Mouse (Mus musculus): ENCODE measurements at regions not wholly inside any gene's neighbourhood (a gene's known extent, or its start where the extent isn't known, plus 50 kb on each side); places are given as distances from the start of the nearest gene placed in this dataset.

DNA sequence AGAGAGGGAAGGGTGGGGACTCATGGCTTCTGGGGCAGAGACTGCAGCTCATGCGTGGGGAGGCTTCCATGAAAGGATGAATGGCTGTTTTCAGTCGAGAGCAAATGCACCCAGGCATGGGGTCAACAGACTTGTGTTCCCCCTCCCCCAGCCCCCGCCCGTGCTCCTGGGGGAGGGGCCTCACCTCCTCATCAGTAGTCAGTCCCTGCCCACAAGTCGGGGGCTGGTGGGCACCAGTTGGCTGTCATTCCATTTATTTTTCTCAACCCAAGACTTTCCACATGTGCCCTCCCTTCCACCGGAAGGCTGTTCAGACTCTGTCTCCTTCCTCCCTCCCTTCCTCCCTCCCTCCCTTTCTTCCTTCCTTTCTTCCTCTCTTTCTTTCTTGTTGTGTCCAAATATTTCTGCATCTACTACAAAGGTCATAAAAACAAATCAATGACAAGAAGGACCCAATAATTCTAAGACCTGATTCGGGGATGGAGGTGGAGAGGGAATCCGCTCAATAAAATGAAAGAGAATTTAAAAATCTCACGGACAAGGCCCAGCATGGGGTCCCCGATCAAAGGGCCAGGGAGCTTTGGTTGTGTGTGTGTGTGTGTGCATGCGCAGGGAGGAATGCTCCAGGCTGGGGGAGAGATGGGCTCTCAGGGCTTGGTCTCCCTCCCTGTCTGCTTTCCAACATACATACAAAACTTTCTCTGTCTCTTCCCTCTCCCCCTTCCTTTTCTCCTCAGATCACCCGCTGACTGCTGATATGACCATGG lies 57.7 kb downstream of the Rpl14 start:
- Histone ChIP-seq H3K4me1 (no peaks in the 10 kb centered on the region), H3K4me2 (no peak overlapping the region), H3K27me3 (no peaks in the 10 kb centered on the region), H3K9ac (no peak overlapping the region), H3K36me3 (no peaks in the 10 kb centered on the region), H3K9me3 (no peaks in the 10 kb centered on the region), H3K27ac (no peak overlapping the region), H3K4me3 (no peak overlapping the region)
- no peak for ATAC-seq (ENCODE audit: borderline replicate concordance, extremely low read depth, low FRiP score, low TSS enrichment)
- 62% methylated on average over 12 of the region's 12 CpGs for WGBS

DNA sequence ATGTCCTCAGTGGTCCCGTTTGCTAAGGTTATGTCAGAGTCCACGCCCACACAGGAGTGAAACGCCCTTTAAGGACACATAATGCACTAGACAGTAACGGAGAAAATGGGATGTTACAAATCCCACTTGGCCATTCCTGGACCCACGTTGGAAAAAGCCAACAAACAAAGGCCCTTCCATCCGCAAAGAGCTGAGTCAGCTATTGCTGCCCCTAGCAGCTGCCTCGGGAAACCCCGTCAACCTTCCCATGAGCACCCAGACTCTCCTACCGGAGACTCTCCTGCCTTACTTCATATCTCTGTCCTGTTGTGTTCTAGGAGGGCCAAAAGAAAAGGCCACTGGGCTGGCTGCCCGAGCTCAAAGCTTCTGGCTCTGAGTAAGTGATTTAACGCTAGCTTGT lies 58.4 kb downstream of the Rpl14 start:
- 76% methylated on average over 11 of the region's 11 CpGs for WGBS
- no peak overlapping the region for H3K9ac ChIP-seq
- no peaks in the 10 kb centered on the region for H3K27me3 ChIP-seq
- no peak overlapping the region for H3K27ac ChIP-seq
- no peaks in the 10 kb centered on the region for H3K9me3 ChIP-seq
- H3K4me2 ChIP-seq = no peak overlapping the region
- ATAC-seq (ENCODE audit: borderline replicate concordance, extremely low read depth, low FRiP score, low TSS enrichment) = no peak
- no peaks in the 10 kb centered on the region for H3K36me3 ChIP-seq
- no peak overlapping the region for H3K4me3 ChIP-seq
- H3K4me1 ChIP-seq = no peaks in the 10 kb centered on the region

DNA sequence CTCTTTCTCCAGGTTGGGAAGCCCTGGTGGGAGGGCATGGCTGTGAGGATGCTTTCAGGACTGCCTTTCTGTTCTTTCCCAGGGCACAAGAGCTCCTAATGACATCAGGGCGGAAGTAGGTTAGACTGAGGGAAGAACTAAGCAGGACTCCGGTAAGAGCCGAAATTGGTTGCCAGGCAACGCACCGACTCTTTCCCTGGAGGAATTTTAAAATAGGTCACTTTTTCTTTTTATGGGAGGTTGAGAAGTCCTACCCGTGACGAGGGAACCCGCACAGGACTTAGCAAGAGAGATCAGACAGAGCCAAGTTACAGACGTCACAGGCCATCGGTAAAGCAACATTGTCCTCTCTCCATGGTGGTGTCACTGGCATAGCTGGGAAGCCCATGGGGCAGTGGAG lies 61.6 kb downstream of the Rpl14 start:
- Histone ChIP-seq H3K27me3 (no peaks in the 10 kb centered on the region), H3K9ac (no peak overlapping the region), H3K27ac (no peak overlapping the region), H3K4me2 (no peak overlapping the region), H3K36me3 (no peaks in the 10 kb centered on the region), H3K4me3 (no peak overlapping the region), H3K9me3 (no peaks in the 10 kb centered on the region), H3K4me1 (no peaks in the 10 kb centered on the region)
- no peak for ATAC-seq (ENCODE audit: borderline replicate concordance, extremely low read depth, low FRiP score, low TSS enrichment)
- WGBS = 85% methylated on average over 10 of the region's 10 CpGs

DNA sequence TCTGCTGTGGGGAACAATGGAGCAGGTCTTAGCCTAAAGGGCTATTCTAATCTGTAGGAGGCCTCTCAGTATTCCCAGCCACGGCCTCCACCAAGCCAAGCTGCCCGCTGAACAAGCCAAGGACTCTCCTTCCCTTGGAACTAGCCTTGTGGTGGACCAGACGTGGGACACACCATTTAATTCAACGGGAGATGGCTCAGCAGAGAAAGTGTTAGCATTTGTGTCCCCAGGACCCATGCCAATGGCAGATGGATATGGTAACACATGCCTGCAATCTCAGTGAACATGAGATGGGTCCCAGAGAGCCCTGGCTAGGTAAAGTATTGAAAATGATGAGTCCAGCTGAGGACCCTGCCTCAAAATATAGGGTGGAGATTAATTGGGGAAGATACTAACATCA lies 71.4 kb downstream of the Rpl14 start:
- Histone ChIP-seq H3K9me3 (no peaks in the 10 kb centered on the region), H3K27me3 (no peaks in the 10 kb centered on the region), H3K4me3 (no peak overlapping the region), H3K4me2 (no peak overlapping the region), H3K9ac (no peak overlapping the region), H3K4me1 (no peaks in the 10 kb centered on the region), H3K36me3 (no peaks in the 10 kb centered on the region), H3K27ac (no peak overlapping the region)
- 82% methylated on average over 4 of the region's 4 CpGs for WGBS
- no peak for ATAC-seq (ENCODE audit: borderline replicate concordance, extremely low read depth, low FRiP score, low TSS enrichment)

DNA sequence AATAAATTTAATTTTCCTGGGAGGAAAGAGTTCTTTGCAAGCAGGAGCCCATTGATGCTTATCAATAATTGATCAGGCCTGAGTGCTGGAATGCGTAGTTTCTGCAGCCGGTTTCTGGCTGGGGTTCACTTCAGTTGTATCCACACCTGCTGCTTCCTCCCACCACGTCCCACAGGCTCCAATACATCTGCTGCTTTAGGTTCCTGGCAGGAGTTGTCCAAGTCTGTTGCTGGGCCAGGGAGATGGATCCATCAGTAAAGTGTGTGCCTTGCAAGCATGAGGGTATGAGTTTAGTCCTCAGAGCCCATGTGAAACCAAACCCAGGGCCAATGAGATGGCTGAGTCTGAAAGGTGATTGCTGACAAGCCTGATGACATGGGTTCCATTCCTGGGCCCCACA lies 72.1 kb downstream of the Rpl14 start:
- Histone ChIP-seq H3K9me3 (no peaks in the 10 kb centered on the region), H3K4me1 (no peaks in the 10 kb centered on the region), H3K36me3 (no peaks in the 10 kb centered on the region), H3K4me2 (no peak overlapping the region), H3K27me3 (no peaks in the 10 kb centered on the region), H3K4me3 (no peak overlapping the region), H3K9ac (no peak overlapping the region), H3K27ac (no peak overlapping the region)
- no peak for ATAC-seq (ENCODE audit: borderline replicate concordance, extremely low read depth, low FRiP score, low TSS enrichment)
- WGBS = 69% methylated on average over 3 of the region's 3 CpGs

DNA sequence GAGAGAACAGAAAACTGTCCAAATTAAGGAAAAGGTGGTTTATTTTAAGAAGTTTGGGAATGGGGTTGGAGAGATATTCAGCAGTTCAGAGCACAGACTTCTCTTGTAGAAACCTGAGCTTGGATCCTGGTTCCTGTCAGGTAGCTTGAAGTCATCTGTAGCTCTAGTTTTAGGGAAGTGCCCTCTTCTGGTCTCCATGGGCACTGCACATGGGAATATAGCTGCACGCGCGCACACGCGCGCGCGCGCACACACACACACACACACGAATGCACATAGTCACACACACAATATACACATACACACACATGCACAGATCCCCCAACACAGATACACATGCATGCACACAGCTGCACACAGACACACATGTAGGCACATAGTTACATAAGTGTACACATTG lies 74.5 kb downstream of the Rpl14 start:
- no peak overlapping the region for H3K4me2 ChIP-seq
- H3K4me3 ChIP-seq = no peak overlapping the region
- H3K27ac ChIP-seq = no peak overlapping the region
- H3K9me3 ChIP-seq = no peaks in the 10 kb centered on the region
- H3K36me3 ChIP-seq = no peaks in the 10 kb centered on the region
- ATAC-seq (ENCODE audit: borderline replicate concordance, extremely low read depth, low FRiP score, low TSS enrichment) = no peak; the same call in 1 of the 2 replicates
- no peak overlapping the region for H3K9ac ChIP-seq
- over 99% methylated on average over 10 of the region's 10 CpGs for WGBS
- H3K27me3 ChIP-seq = no peaks in the 10 kb centered on the region
- H3K4me1 ChIP-seq = no peaks in the 10 kb centered on the region

DNA sequence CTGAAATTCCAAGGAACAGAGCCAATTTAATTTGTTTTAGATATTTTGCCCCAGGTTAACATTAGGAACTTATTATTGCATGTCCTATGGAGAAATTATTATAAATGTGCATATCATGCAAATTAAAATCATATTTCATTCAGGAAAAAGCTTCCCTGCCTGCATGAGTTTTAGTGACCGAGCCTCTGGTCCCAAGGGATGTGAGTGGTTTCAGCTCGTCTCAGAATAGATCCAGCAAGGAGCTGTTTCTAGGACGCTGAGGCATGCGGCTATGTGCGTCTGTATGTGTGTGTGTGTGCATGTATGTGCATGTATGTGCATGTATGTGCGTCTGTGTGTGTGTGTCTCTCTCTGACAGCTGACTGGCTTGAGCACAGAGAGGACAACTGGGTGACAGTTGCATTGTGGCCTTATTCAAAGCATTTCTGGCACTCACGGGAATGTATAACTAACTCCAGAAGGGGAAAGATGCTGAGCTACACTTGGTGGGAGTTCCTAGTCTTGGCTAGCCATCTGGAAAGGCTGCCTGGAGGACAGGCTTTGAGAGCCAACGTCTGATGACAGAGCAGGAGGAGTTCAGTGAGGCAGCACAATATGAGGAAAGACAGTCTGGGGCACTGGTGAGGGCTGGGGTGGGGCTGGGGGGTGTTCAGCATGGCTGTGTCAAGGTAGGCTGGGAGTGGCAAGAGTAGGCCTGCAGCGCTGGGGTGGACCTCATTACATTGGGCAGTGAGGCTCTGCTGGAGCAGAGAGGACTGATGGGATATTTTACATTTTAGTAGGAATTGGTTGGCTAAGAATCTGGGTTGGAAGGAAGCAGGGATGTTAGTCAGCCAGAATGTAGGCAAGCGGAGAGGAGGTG lies 75.8 kb downstream of the Rpl14 start:
- no peaks in the 10 kb centered on the region for H3K36me3 ChIP-seq
- no peaks in the 10 kb centered on the region for H3K4me1 ChIP-seq
- WGBS = 80% methylated on average over 10 of the region's 10 CpGs
- no peak overlapping the region for H3K4me2 ChIP-seq
- no peak overlapping the region for H3K9ac ChIP-seq
- no peaks in the 10 kb centered on the region for H3K9me3 ChIP-seq
- no peak overlapping the region for H3K27ac ChIP-seq
- ATAC-seq (ENCODE audit: borderline replicate concordance, extremely low read depth, low FRiP score, low TSS enrichment) = no peak
- no peak overlapping the region for H3K4me3 ChIP-seq
- H3K27me3 ChIP-seq = no peaks in the 10 kb centered on the region

DNA sequence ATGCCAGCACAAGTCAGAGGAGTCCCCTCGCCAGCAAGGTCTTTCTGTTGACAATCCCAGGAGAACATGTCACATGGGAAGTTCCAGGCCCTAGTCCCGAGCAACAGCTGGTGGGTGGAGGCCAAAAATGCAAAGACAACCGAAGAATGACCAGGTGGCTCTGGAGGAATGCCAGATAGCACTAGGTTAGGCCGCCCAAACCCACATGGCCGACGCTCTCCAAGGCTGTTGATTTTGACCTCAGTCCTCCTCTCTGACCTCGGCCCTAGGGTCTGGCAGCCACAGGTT lies 76.4 kb downstream of the Rpl14 start:
- Histone ChIP-seq H3K4me2 (no peak overlapping the region), H3K27ac (no peak overlapping the region), H3K36me3 (no peaks in the 10 kb centered on the region), H3K9ac (no peak overlapping the region), H3K9me3 (no peaks in the 10 kb centered on the region), H3K27me3 (no peaks in the 10 kb centered on the region), H3K4me3 (no peak overlapping the region), H3K4me1 (no peaks in the 10 kb centered on the region)
- 66% methylated on average over 7 of the region's 7 CpGs for WGBS
- no peak for ATAC-seq (ENCODE audit: borderline replicate concordance, extremely low read depth, low FRiP score, low TSS enrichment)

DNA sequence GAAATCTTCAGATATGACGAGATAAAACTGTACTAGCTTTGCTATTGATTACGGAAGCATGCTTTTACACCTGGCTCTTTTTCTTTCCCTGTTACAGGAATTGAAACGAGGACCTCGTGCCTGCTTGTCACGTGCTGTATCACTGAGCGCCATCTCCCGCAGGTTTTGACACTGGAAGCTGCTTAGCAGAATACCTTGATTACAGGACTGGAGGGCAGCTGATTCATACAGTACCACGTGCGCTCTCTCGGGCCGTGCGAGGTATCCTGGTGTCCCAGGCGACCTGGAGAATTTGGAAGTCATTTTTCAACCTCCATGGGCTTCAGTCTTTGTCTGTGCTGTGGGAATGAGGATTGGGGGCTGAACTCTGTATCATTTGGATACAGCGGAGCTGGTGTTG lies 81.5 kb downstream of the Rpl14 start:
- WGBS = 76% methylated on average over 14 of the region's 14 CpGs
- Histone ChIP-seq H3K9me3 (no peaks in the 10 kb centered on the region), H3K27me3 (no peaks in the 10 kb centered on the region), H3K36me3 (no peaks in the 10 kb centered on the region), H3K9ac (no peak overlapping the region), H3K4me3 (no peak overlapping the region), H3K27ac (no peak overlapping the region), H3K4me2 (no peak overlapping the region), H3K4me1 (no peaks in the 10 kb centered on the region)
- no peak for ATAC-seq (ENCODE audit: borderline replicate concordance, extremely low read depth, low FRiP score, low TSS enrichment)

DNA sequence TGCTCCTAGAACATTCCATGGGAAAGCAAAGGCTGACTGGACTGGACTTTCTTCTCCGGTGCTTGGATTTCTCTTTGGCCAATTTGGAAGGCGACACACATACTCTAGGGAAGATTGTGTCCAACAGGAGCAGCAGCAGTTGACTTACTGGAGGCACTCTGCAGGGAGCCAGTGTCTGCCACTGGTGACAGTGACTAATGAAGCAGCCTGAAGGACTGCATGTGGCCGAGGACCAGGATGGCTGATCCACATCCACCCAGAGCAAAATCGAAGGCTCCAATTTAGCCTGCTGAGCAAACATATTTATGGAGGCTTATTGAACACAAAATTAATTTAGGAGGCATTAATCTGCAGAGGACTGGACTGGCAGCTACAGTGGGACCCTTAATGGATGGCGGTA lies 81.9 kb downstream of the Rpl14 start:
- H3K36me3 ChIP-seq = no peaks in the 10 kb centered on the region
- H3K9me3 ChIP-seq = no peaks in the 10 kb centered on the region
- H3K4me1 ChIP-seq = no peaks in the 10 kb centered on the region
- H3K9ac ChIP-seq = no peak overlapping the region
- no peak overlapping the region for H3K27ac ChIP-seq
- no peak overlapping the region for H3K4me3 ChIP-seq
- H3K4me2 ChIP-seq = no peak overlapping the region
- ATAC-seq (ENCODE audit: borderline replicate concordance, extremely low read depth, low FRiP score, low TSS enrichment) = no peak
- H3K27me3 ChIP-seq = no peaks in the 10 kb centered on the region
- WGBS = 48% methylated on average over 5 of the region's 5 CpGs

DNA sequence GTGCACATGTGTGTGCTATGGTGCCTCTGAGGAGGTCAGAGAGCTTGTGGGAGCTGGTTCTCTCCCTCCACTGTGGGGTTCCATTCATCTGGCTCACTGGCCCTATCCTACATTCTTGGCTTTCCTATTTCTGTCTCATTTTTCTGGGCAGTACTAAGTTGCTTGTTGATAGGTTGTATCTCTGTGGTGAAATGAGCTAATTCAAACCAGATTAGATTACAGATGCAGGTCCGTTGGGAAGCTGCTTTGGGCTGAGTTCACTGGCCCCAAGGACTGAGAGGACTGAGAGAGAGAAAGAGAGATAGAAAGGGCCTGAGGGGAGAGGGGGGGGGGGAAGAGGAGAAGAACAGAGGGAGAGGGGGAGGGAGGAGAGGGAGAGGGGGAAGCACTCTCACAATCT lies 83.5 kb downstream of the Rpl14 start:
- Histone ChIP-seq H3K4me2 (no peak overlapping the region), H3K27ac (no peak overlapping the region), H3K4me3 (no peak overlapping the region), H3K4me1 (no peaks in the 10 kb centered on the region), H3K36me3 (no peaks in the 10 kb centered on the region), H3K9me3 (no peaks in the 10 kb centered on the region), H3K9ac (no peak overlapping the region), H3K27me3 (no peaks in the 10 kb centered on the region)
- WGBS = 36% methylated on average over 1 of the region's 1 CpGs
- no peak for ATAC-seq (ENCODE audit: borderline replicate concordance, extremely low read depth, low FRiP score, low TSS enrichment)

DNA sequence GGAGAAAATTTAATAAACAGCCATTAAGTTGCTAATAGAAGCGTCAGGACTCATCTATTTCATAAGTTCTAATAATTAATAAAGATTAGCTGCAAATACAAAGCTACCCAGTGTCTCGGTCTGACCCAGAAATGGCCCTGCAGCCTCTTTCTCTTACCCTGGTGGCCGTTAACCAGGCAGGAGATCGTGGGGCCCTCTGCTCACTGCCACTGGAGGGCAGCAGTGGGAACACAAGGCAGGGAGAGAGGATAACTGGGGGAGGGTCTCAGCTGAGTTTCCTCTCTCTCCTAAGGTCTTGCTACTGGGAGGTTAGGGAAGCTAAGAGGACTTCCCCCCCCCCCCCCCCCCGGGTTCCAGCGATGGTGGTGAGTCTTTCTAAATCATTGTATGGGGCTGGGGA lies 85.7 kb downstream of the Rpl14 start:
- Histone ChIP-seq H3K27me3 (no peaks in the 10 kb centered on the region), H3K27ac (no peak overlapping the region), H3K9ac (no peak overlapping the region), H3K36me3 (no peaks in the 10 kb centered on the region), H3K4me2 (no peak overlapping the region), H3K4me3 (no peak overlapping the region), H3K4me1 (no peaks in the 10 kb centered on the region), H3K9me3 (no peaks in the 10 kb centered on the region)
- no peak for ATAC-seq (ENCODE audit: borderline replicate concordance, extremely low read depth, low FRiP score, low TSS enrichment)
- WGBS = 22% methylated on average over 4 of the region's 6 CpGs
